Mouse (Mus musculus) CH12.LX (cell line): Measurements from ENCODE around the gene Samd14. TPM values are rescaled to one million over a fixed set of nuclear protein-coding genes. Genes with fewer than 3 reads are reported as not detected.

Source experiments
- DNase-seq: peaks from one replicate; pipeline ENCODE4 v3.0.0-alpha.2; 2013; ENCODE audit errors: extremely low read depth
- H3K27ac ChIP-seq: 2 replicates; pipeline ENCODE4 v1.5.1; 2012; ENCODE audit warnings: low read depth, mild to moderate bottlenecking, control low read depth, moderate library complexity; ENCODE audit not compliant: insufficient read depth
- H3K27me3 ChIP-seq: replicated peaks from 2 replicates; pipeline ENCODE3; 2012; ENCODE audit warnings: inconsistent platforms
- H3K36me3 ChIP-seq, 2 experiments: replicated peaks in 1 of 2; 2 replicates each; pipeline versions ENCODE3 to v1.6.1; 2012; ENCODE audit warnings: inconsistent platforms in 1 of 2, low read length in 1 of 2, mild to moderate bottlenecking in 1 of 2, mixed read lengths in 1 of 2, moderate library complexity in 1 of 2; ENCODE audit not compliant: control insufficient read depth in 1 of 2, insufficient read depth in 1 of 2
- H3K4me1 ChIP-seq, 2 experiments: 2 replicates each; pipeline ENCODE4 v1.6.1; 2012; ENCODE audit warnings: inconsistent platforms in 1 of 2, moderate library complexity in 1 of 2; ENCODE audit not compliant: insufficient read depth in 2 of 2, control insufficient read depth in 1 of 2
- H3K4me2 ChIP-seq: 2 replicates; pipeline ENCODE4 v1.6.1; 2012; ENCODE audit warnings: low read depth, mild to moderate bottlenecking, control low read depth; ENCODE audit not compliant: poor library complexity, insufficient read depth, severe bottlenecking
- H3K4me3 ChIP-seq, 3 experiments: fragments of 150-350 bp in 1 of 3; sonication (generic) in 1 of 3; replicated peaks in 1 of 3; 2 replicates each; pipeline versions ENCODE3 to v1.5.1; 2011 to 2012; ENCODE audit warnings: low read depth in 2 of 3, low read length in 2 of 3, mild to moderate bottlenecking in 2 of 3, moderate library complexity in 2 of 3, control low read depth in 1 of 3, improper control_type of control experiment in 1 of 3, inconsistent platforms in 1 of 3, mixed read lengths in 1 of 3; ENCODE audit not compliant: poor library complexity in 1 of 3
- H3K79me2 ChIP-seq: replicated peaks from 2 replicates; pipeline ENCODE4 v1.6.1; 2012; ENCODE audit warnings: mild to moderate bottlenecking, moderate library complexity; ENCODE audit not compliant: control insufficient read depth, poor library complexity, insufficient read depth, severe bottlenecking; ENCODE audit errors: extremely low read depth
- H3K9ac ChIP-seq: 2 replicates; pipeline ENCODE4 v1.6.1; 2012; ENCODE audit warnings: low read depth, mild to moderate bottlenecking, control low read depth, moderate library complexity; ENCODE audit not compliant: insufficient read depth
- H3K9me3 ChIP-seq: replicated peaks from 2 replicates; pipeline ENCODE3; 2012; ENCODE audit warnings: low read length, inconsistent platforms, mixed read lengths
- BHLHE40 ChIP-seq: IDR thresholded peaks from 2 replicates; pipeline ENCODE4 v1.6.1; 2011; ENCODE audit warnings: mild to moderate bottlenecking, low read depth, low read length, improper control_type of control experiment
- CHD2 ChIP-seq: IDR thresholded peaks from 2 replicates; pipeline ENCODE4 v1.6.1; 2011; ENCODE audit warnings: low read length, improper control_type of control experiment
- ELF1 ChIP-seq: IDR thresholded peaks from 2 replicates; pipeline ENCODE4 v1.6.1; 2014; ENCODE audit warnings: low read depth, mild to moderate bottlenecking, inconsistent platforms, low read length, improper control_type of control experiment
- EP300 ChIP-seq: IDR thresholded peaks from 2 replicates; pipeline ENCODE4 v1.6.1; 2011; ENCODE audit warnings: low read length, improper control_type of control experiment
- ETS1 ChIP-seq: conservative IDR thresholded peaks from 2 replicates; pipeline ENCODE4 v1.6.1; 2012; ENCODE audit warnings: low read depth, mild to moderate bottlenecking, inconsistent platforms, low read length, improper control_type of control experiment, moderate library complexity
- GABPA ChIP-seq: IDR thresholded peaks from 2 replicates; pipeline ENCODE4 v1.6.1; 2012; ENCODE audit warnings: low read depth, low read length, improper control_type of control experiment, inconsistent platforms; ENCODE audit not compliant: insufficient replicate concordance
- HCFC1 ChIP-seq: IDR thresholded peaks from 2 replicates; pipeline ENCODE4 v1.6.1; 2012; ENCODE audit warnings: low read depth, mild to moderate bottlenecking, inconsistent platforms, low read length, improper control_type of control experiment
- IRF4 ChIP-seq: IDR thresholded peaks from 2 replicates; pipeline ENCODE4 v1.6.1; 2014; ENCODE audit warnings: low read depth, mild to moderate bottlenecking, inconsistent platforms, low read length, improper control_type of control experiment
- KAT2A ChIP-seq: IDR thresholded peaks from 2 replicates; pipeline ENCODE4 v1.6.1; 2012; ENCODE audit warnings: low read length, improper control_type of control experiment, inconsistent platforms; ENCODE audit not compliant: insufficient replicate concordance
- MAX ChIP-seq: IDR thresholded peaks from 2 replicates; pipeline ENCODE4 v1.6.1; 2011; ENCODE audit warnings: low read length, improper control_type of control experiment
- MAZ ChIP-seq: IDR thresholded peaks from 2 replicates; pipeline ENCODE4 v1.6.1; 2012; ENCODE audit warnings: low read depth, mild to moderate bottlenecking, inconsistent platforms, low read length, improper control_type of control experiment, moderate library complexity
- MXI1 ChIP-seq: IDR thresholded peaks from 2 replicates; pipeline ENCODE4 v1.6.1; 2011; ENCODE audit warnings: mild to moderate bottlenecking, low read depth, low read length, improper control_type of control experiment
- NRF1 ChIP-seq: IDR thresholded peaks from 2 replicates; pipeline ENCODE4 v1.6.1; 2014; ENCODE audit warnings: low read depth, mild to moderate bottlenecking, inconsistent platforms, low read length, improper control_type of control experiment, moderate library complexity
- POLR2AphosphoS2 ChIP-seq: IDR thresholded peaks from 2 replicates; pipeline ENCODE4 v1.6.1; 2011; ENCODE audit warnings: low read depth, low read length, improper control_type of control experiment
- RAD21 ChIP-seq: IDR thresholded peaks from 2 replicates; pipeline ENCODE4 v1.6.1; 2011; ENCODE audit warnings: low read depth, mild to moderate bottlenecking, low read length, improper control_type of control experiment, moderate library complexity
- RCOR1 ChIP-seq: conservative IDR thresholded peaks from 2 replicates; pipeline ENCODE4 v1.6.1; 2012; ENCODE audit warnings: low read depth, mild to moderate bottlenecking, inconsistent platforms, low read length, improper control_type of control experiment
- SIN3A ChIP-seq: IDR thresholded peaks from 2 replicates; pipeline ENCODE4 v1.6.1; 2012; ENCODE audit warnings: low read length, improper control_type of control experiment, inconsistent platforms
- SMC3 ChIP-seq: IDR thresholded peaks from 2 replicates; pipeline ENCODE4 v1.6.1; 2011; ENCODE audit warnings: low read depth, low read length, improper control_type of control experiment
- TCF12 ChIP-seq: IDR thresholded peaks from 2 replicates; pipeline ENCODE4 v1.6.1; 2014; ENCODE audit warnings: low read depth, mild to moderate bottlenecking, inconsistent platforms, low read length, improper control_type of control experiment
- USF1 ChIP-seq: IDR thresholded peaks from 2 replicates; pipeline ENCODE4 v1.6.1; 2014; ENCODE audit warnings: low read depth, mild to moderate bottlenecking, inconsistent platforms, low read length, improper control_type of control experiment
- ZC3H11A ChIP-seq: IDR thresholded peaks from 2 replicates; pipeline ENCODE4 v1.6.1; 2012; ENCODE audit warnings: low read depth, mild to moderate bottlenecking, inconsistent platforms, low read length, improper control_type of control experiment
- ZMIZ1 ChIP-seq: IDR thresholded peaks from 2 replicates; pipeline ENCODE4 v1.6.1; 2012; ENCODE audit warnings: low read depth, mild to moderate bottlenecking, inconsistent platforms, low read length, improper control_type of control experiment
- dilution Hi-C: fragments of 300-500 bp; cut with MboI; formaldehyde crosslinking; loops from 2 replicates; pipeline ENCODE4 v1.14.3; 2020; ENCODE audit warnings: low sequenced_read_pairs; ENCODE audit not compliant: extremely low pct_unique_long_range_greater_than_20kb, extremely low pct_ligation_motif_present
- in situ Hi-C: fragments of 300-500 bp; cut with MboI; formaldehyde crosslinking; loops from 3 replicates; pipeline ENCODE4 v1.14.3; 2019; ENCODE audit warnings: low sequenced_read_pairs, low pct_ligation_motif_present, low pct_unique_long_range_greater_than_20kb, mixed read lengths
- polyA plus RNA-seq: library from polyadenylated mRNA; unstranded; fragments of >175 nt; gene quantifications from 2 replicates; pipeline ENCODE4 v1.2.1, GENCODE M21; 2012; ENCODE audit warnings: low read depth; ENCODE audit not compliant: insufficient read length
- total RNA-seq, 2 experiments: library from RNA; depleted of rRNA; stranded (reverse); fragments of 300-350 nt in 1 of 2; fragments of >200 nt in 1 of 2; gene quantifications; 2 replicates each; pipeline ENCODE4 v1.2.3; 2012 to 2014

The Samd14 gene
- total and polyA plus RNA-seq, 3 experiments = 0.17 TPM; not detected in 2

- H3K79me2 ChIP-seq = 0 out of 2 replicates have a peak, but pooled peaks cover 3% of the 10 kb centered on the region
- H3K4me1 ChIP-seq = peaks cover 25 to 57% of the 10 kb centered on the region in 2 experiments
These were observed 16.7 kb upstream of the Samd14 start for GRCm38 (mm10) chr11:94992754-94993606.

GRCm38 (mm10) chr11:94994208-94994814 is 15.4 kb upstream of the Samd14 start:
- 0 out of 2 replicates have a peak, but pooled peaks cover 3% of the 10 kb centered on the region for H3K79me2 ChIP-seq
- H3K9ac ChIP-seq = no peak overlapping the region
- no peak overlapping the region for H3K27ac ChIP-seq
- TF ChIP-seq KAT2A (no peak), ETS1 (no peak), POLR2AphosphoS2 (no peak), IRF4 (no peak), RAD21 (no peak), GABPA (no peak), ZMIZ1 (no peak), SMC3 (no peak), MAZ (no peak), ZC3H11A (no peak)
- peaks cover 25 to 50% of the 10 kb centered on the region in 2 experiments for H3K4me1 ChIP-seq
- DNase-seq = no peak
- H3K27me3 ChIP-seq = no peaks in the 10 kb centered on the region
- H3K9me3 ChIP-seq = no peaks in the 10 kb centered on the region
- no peak overlapping the region for H3K4me2 ChIP-seq
- peaks cover 18 to 49% of the 10 kb centered on the region in 2 experiments for H3K36me3 ChIP-seq
- dilution Hi-C loops (no loop called here), in situ Hi-C loops (no loop called here)
- no peak overlapping the region for H3K4me3 ChIP-seq

More at GRCm38 (mm10) chr11:94992754-94993606, 16.7 kb upstream of the Samd14 start:
- Histone ChIP-seq H3K4me3 (peak overlapping the region; percentile 19 to 78 (median 65)), H3K9ac (peak overlapping the region; percentile 84; the same call in 1 of the 2 replicates), H3K27me3 (peaks cover 3% of the 10 kb centered on the region), H3K27ac (no peak overlapping the region), H3K36me3 (peaks cover 15 to 38% of the 10 kb centered on the region in 2 experiments), H3K9me3 (no peaks in the 10 kb centered on the region), H3K4me2 (peak overlapping the region; percentile 72)
- no peak for DNase-seq
- in situ Hi-C loops = no loop called here
- dilution Hi-C loops = no loop called here
- TF ChIP-seq SIN3A (peak; percentile 38), TCF12 (peak; percentile 32), USF1 (peak; percentile 40), NRF1 (no peak), ZMIZ1 (no peak), MAZ (0 out of 2 replicates have a peak, but pooled peaks have one; percentile 17), EP300 (peak; percentile 76), GABPA (no peak), RCOR1 (no peak; the same call in 1 of the 2 replicates), MXI1 (peak; percentile 4; the same call in 1 of the 2 replicates), CHD2 (0 out of 2 replicates have a peak, but pooled peaks have one; percentile 34), IRF4 (peak; percentile 80), BHLHE40 (peak; percentile 16; the same call in 1 of the 2 replicates), MAX (peak; percentile 41; the same call in 1 of the 2 replicates), HCFC1 (no peak), ELF1 (0 out of 2 replicates have a peak, but pooled peaks have one; percentile 30)
